Comparison of ENCODE assay signal across 8 mouse cellular contexts in genomic region chr1:136524917-136525316, GRCm38 (mm10). TPM values are rescaled to one million over a fixed set of nuclear protein-coding genes. Genes with fewer than 3 reads are reported as not detected.
DNase-seq lines count a peak whose midpoint lies in the region; ATAC-seq and TF ChIP-seq lines count a peak whose summit lies in the region.

No protein-coding gene starts in this region.

- no peak overlapping the region for H3K4me3 ChIP-seq in heart, adult 2 months
- H3K4me3 ChIP-seq in heart, embryonic 12.5 days = no peak overlapping the region

- TF ChIP-seq POLR2A in heart, adult 2 months (IDR thresholded peaks at IDR 0.05; ENCODE audit: insufficient read depth, low read depth, low read length) = no peak

- no peaks in the 10 kb centered on the region for H3K36me3 ChIP-seq in heart, adult 2 months (ENCODE audit: control insufficient read depth, insufficient read depth, low read length)
- H3K36me3 ChIP-seq in heart, embryonic 12.5 days = peaks cover 42% of the 10 kb centered on the region

- WGBS in heart, adult 2 months = 29% methylated on average over 2 of the region's 2 CpGs
- 32% methylated on average over 2 of the region's 2 CpGs for WGBS in heart, embryonic 12.5 days

- no peaks in the 10 kb centered on the region for H3K27me3 ChIP-seq in heart, adult 2 months (ENCODE audit: control insufficient read depth, insufficient read depth, low read length)
- no peaks in the 10 kb centered on the region for H3K27me3 ChIP-seq in heart, embryonic 12.5 days (replicated peaks)

- ATAC-seq in heart, embryonic 12.5 days (ENCODE audit: insufficient number of reproducible peaks, low FRiP score) = no peak
- ATAC-seq in granulocyte monocyte progenitor cell, adult 5-6 weeks (replicated peaks; ENCODE audit: poor library complexity, severe bottlenecking) = peak; percentile 72
- peak; percentile 82 for ATAC-seq in megakaryocyte-erythroid progenitor cell, adult 5-6 weeks (replicated peaks; ENCODE audit: low FRiP score, low TSS enrichment, poor library complexity, severe bottlenecking)

- no peaks in the 10 kb centered on the region for H3K4me1 ChIP-seq in heart, adult 2 months (ENCODE audit: control insufficient read depth, insufficient read depth, low read length)
- no peaks in the 10 kb centered on the region for H3K4me1 ChIP-seq in heart, embryonic 12.5 days (replicated peaks)

- TF ChIP-seq EP300 in heart, adult 2 months (IDR thresholded peaks at IDR 0.05; ENCODE audit: insufficient read depth, low read depth, low read length) = no peak

- no peak overlapping the region for H3K27ac ChIP-seq in heart, adult 2 months
- H3K27ac ChIP-seq in heart, embryonic 12.5 days (ENCODE audit: poor library complexity, severe bottlenecking) = no peak overlapping the region

- H3K9me3 ChIP-seq in heart, embryonic 12.5 days (replicated peaks) = no peaks in the 10 kb centered on the region

- no peaks in the 10 kb centered on the region for H3K79me2 ChIP-seq in heart, adult 2 months (replicated peaks; ENCODE audit: control insufficient read depth, insufficient read depth, low read length)

- DNase-seq in heart, adult 2 months = peak; percentile 36 to 68
- peak; percentile 52 for DNase-seq in T-cell, adult 2 months (ENCODE audit: low spot score)
- DNase-seq in cerebellum, postnatal 25 days = peak; percentile 59 to 75
- peak; percentile 59 to 74 for DNase-seq in left cerebral cortex, adult 18-20 months (ENCODE audit: low spot score in 2 of 2)
- peak; percentile 35 to 50 for DNase-seq in spleen, postnatal 36 days (ENCODE audit: low spot score in 2 of 2)

- no peak; the same call in none of the 2 replicates for TF ChIP-seq CTCF in heart, adult 2 months (IDR thresholded peaks at IDR 0.05)

- intact Hi-C loops in heart, adult 2 months (cut with DNase I) = loop anchor here (5.0 to 10.0 kb wide), 4 partner anchors 58 to 353 kb away; partner anchors contain the start of gene Kif14

- no peak overlapping the region for H3K4me2 ChIP-seq in heart, embryonic 12.5 days

- no peak overlapping the region for H3K9ac ChIP-seq in heart, adult 2 months (ENCODE audit: low read depth, low read length)
- no peak overlapping the region for H3K9ac ChIP-seq in heart, embryonic 12.5 days

RNA-seq across cellular contexts. Expression of gene Kif14, which starts 58.8 kb away (rescaled TPM):
- under 1 TPM; 0.08 to 0.30 TPM for total RNA-seq in heart, adult 2 months (2021)
- 0.02 and 0.03 TPM in 2 replicates for polyA plus RNA-seq in heart, adult 2 months (2012; rRNA removed)
- 5.7 and 6.8 TPM in 2 replicates for polyA plus RNA-seq in heart, embryonic 12.5 days (2016; fragmentation: Nextera tagmentation; extraction: Ambion mirVana)
- total RNA-seq in granulocyte monocyte progenitor cell, adult 5-6 weeks (2014; fragmentation: Nextera tagmentation) = 6.0 and 10.0 TPM in 2 replicates
- 18.7 and 19.6 TPM in 2 replicates for total RNA-seq in granulocyte monocyte progenitor cell, adult 5-6 weeks (2017)
- total RNA-seq in left cerebral cortex, adult 18-20 months (2021) = under 1 TPM; 0.14 to 0.23 TPM
- 16.2 and 19.3 TPM in 2 replicates for total RNA-seq in megakaryocyte-erythroid progenitor cell, adult 5-6 weeks (2014; fragmentation: Nextera tagmentation)
- total RNA-seq in megakaryocyte-erythroid progenitor cell, adult 5-6 weeks (2017) = 16.5 and 17.5 TPM in 2 replicates

Comparison
In these comparisons a context has a peak if more than half of its experiments do, and no peak if none do; other contexts are left out.
1. RNA of gene Kif14, which starts 58.8 kb away (total RNA-seq): 16.2 to 19.3 TPM in megakaryocyte-erythroid progenitor cell, adult 5-6 weeks and 6.0 to 19.6 TPM in granulocyte monocyte progenitor cell, adult 5-6 weeks; 0.08 to 0.30 TPM in heart, adult 2 months and 0.14 to 0.23 TPM in left cerebral cortex, adult 18-20 months; every median in the first group is over 4 times any median in the second.
2. Peak in every context shown above with its lines, with median percentiles within 50 percentile points of each other: DNase-seq.